Mouse (Mus musculus): ENCODE measurements around the gene Vsig8. TPM values are rescaled to one million over a fixed set of nuclear protein-coding genes. Genes with fewer than 3 reads are reported as not detected.

Gene Vsig8
- under 1 TPM; 0.39 to 0.56 TPM for total RNA-seq (2021)

DNA sequence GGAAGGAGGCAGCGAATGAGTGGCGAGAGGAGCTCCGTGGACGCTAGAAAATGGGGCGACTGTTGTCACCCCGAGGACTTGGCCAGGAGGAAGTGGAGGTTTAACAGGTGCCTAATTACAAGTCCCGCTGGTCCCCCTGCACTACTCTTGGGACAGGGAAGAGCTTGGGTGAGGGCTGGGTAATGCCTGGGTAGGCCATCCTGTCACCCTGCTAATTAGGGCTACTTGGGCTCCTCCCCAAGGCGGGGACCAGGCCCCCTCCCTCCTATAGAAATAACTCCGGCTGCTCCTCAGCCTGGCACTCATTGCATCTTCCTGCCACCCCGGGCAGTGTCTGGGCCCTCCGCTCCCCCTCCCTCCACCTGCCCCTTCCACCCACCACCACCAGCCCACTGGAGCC lies at the start of gene Vsig8:
Gene Vsig8 (plus strand): TSS at position 301 of the 400 bp plus-strand sequence.
- no peak for DNase-seq (ENCODE audit: extremely low spot score in 1 of 2, low spot score in 1 of 2)

DNA sequence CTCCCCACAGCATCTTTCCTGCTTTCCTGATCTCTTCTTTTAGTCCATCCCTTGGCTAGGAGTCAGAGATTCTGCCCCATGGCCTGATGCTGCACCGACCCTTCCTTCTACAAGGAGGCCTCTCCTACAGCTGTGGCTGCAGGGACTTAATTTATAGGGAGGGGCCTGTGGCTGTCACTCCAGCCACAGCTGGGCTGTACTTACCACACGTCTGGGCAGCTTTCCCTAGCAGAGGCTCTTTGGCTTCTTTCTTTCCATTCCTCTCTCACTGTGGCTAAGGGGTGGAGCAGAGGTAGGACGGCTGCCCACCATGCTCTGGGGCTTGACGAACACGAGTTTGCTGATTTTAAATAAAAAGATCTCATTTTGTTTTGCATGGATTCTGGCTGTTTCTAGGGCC lies 48.7 kb upstream of the Vsig8 start:
- no peak for DNase-seq (ENCODE audit: extremely low spot score in 1 of 2, low spot score in 1 of 2)

DNA sequence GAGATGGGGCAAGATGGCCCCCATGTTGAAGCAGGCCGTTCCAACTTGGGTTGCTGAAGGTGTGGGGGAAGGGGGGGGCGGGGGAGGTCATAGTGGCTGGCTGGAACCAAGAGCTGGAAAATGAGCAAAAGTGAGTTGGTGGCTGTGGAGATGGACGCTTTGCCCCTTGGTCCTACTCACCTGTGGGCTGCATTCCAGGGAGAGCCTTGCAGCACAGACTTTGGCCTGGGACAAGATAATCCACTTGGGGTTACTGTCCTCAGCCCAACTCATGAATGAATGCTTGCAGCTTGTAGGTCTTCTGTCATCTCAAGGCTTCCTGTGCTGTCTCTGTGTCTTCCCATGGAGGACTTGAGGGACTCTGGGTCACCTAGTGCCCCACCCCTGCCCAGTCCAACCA lies 48.0 kb upstream of the Vsig8 start:
- DNase-seq (ENCODE audit: extremely low spot score in 1 of 2, low spot score in 1 of 2), result no peak

DNA sequence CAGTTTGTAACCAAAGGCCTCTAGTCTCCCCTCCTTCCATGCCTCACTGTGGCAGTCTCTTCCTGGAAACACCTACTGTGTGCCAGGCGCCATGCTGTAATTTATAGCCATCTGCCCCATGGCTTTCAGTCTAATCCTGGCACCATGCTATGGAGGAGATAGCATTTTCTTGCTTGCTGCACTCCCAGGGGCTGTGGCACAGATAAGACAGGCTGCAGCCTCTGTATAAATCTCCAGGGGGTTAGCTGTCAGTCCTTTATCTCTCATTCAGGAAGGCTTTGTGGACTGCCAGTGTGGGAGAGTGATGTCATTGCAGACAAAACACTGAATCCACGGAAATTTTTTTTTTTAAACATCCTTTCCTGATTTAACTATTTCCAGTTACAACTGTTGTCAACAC lies 47.6 kb upstream of the Vsig8 start:
- DNase-seq (ENCODE audit: extremely low spot score in 1 of 2, low spot score in 1 of 2), result no peak

DNA sequence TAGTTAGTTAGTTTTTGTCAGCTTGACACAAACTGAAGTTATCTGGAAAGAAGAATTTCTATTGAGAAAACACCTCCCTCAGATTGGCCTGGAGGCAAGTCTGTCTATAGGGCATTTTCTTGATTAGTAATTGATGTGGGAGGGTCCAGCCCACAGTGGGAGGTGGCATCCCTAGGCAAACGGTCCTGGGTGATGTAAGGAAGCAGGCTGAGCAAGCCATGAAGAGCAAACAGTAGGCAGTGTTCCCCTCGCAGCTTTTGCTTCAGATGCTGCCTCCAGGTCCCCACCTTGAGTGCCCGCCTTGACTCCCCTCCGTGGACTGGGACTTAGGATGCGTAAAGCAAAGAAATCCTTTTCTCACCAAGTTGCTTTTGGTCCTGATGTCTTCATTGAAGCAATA lies 46.5 kb upstream of the Vsig8 start:
- no peak for DNase-seq (ENCODE audit: extremely low spot score in 1 of 2, low spot score in 1 of 2)

DNA sequence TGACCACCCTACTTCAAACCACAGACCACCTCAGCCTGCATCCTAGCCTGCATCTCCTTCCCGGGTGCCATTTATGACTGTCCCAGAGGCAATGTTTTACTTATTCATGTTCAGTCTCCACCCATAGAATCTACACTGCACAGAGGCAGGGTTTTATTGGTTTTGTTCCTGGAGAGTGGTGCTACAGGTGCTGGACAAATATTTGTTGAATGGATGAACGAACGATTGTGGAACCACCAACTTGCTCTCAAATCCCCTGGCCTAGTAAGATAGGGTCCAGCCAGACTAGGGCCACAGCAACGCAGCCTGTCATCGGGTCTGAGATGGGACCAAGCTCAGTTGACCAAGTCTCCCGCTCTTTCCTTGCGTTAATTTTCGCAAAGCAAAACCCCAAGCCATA lies 45.8 kb upstream of the Vsig8 start:
- DNase-seq (ENCODE audit: extremely low spot score in 1 of 2, low spot score in 1 of 2), result no peak

DNA sequence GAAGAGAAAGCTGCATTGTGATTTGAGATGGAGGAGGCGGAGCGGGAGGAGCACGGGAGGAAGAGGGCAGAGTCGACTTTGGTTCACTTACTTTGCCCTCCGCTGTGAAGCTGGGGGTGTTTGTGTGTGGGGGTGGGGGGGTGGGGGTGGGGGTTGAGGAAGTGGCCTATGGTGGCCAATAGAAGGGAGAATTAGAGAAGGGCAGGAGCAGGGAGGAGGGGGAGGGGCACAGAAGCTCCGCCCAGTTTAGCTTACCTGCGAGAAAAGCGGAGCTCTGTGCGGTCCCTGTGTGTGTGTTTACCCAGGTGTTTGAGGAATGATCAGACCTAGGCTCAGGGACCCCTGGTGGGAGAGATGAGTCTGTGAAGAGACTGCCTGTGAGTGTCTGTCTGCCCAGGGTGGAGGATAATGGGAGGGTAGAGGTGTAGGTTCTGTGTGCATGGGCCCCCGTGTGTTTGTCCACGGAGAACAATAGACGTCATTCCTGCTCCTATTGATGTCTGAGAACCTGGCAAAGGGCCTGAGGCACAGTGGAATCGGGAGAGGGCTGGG lies 45.2 kb upstream of the Vsig8 start:
- no peak for DNase-seq (ENCODE audit: extremely low spot score in 1 of 2, low spot score in 1 of 2)

DNA sequence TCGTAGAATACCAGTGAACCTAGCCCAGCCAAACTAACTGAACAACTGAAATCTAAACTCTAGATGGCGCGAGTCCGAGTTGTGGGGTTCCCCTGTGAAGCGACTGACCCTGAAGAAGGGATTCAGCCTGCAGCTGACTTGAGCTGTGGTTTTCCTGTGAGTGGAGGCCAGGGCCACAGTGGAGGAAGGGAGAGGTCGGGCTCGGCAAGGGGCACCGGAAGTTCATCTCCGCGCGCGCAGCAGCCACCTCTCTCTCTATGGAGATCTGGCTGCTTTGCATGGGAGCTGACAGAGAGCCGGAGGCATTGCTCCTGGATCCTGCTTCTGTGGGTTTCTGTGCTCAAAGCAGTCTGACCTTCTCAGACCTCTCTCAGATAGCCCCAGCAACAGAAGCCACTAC lies 42.8 kb upstream of the Vsig8 start:
- DNase-seq (ENCODE audit: extremely low spot score in 1 of 2, low spot score in 1 of 2), result no peak

DNA sequence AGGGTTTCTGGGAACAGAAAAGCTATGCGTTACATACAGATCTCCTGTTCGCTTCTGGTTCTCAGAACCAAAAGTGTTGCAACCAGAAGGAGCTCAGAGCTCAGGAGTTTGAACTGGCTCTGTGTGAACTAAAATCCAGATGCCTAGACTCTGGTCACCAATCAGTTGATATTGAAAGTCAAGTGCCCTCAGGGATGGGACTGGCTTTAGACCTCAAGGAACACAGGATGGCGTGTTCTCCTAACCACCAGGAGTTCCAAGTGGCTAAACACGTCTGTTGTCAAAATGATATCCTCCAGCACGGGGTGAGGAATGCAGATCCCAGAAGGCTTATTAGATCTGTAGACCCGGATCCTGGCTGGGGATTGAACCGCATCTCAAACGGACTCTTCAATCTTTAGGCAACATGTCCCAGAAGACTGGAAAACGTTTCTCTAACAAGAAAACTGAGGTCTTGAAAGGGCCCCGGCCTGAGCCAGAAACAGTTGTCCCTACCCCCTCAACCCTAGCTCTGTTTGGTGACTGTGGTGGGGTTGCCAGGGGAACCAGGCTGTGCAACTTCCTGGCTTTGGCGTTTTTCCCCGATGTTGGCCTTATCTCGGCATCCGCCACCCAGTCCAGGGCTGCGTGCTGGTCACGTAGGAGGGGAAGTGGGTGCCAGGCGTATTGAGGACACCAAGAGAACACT lies 42.1 kb upstream of the Vsig8 start:
- no peak for DNase-seq (ENCODE audit: extremely low spot score in 1 of 2, low spot score in 1 of 2)

DNA sequence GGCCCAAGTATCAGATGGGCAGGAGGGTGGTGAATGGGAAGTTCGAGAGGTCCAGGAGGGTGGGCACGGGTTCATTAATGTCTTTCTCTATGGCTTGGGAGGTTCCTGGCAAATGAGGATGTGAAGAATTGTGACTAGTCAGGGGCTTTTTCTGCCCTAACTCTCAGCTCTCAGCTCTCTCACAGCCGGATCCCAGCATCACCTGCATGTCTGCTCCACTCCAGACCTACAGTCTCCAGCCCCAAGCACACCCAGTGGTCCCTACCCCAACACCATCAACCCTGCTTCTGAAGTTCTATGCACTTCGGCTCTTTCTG lies 41.6 kb upstream of the Vsig8 start:
- DNase-seq (ENCODE audit: extremely low spot score in 1 of 2, low spot score in 1 of 2), result no peak

DNA sequence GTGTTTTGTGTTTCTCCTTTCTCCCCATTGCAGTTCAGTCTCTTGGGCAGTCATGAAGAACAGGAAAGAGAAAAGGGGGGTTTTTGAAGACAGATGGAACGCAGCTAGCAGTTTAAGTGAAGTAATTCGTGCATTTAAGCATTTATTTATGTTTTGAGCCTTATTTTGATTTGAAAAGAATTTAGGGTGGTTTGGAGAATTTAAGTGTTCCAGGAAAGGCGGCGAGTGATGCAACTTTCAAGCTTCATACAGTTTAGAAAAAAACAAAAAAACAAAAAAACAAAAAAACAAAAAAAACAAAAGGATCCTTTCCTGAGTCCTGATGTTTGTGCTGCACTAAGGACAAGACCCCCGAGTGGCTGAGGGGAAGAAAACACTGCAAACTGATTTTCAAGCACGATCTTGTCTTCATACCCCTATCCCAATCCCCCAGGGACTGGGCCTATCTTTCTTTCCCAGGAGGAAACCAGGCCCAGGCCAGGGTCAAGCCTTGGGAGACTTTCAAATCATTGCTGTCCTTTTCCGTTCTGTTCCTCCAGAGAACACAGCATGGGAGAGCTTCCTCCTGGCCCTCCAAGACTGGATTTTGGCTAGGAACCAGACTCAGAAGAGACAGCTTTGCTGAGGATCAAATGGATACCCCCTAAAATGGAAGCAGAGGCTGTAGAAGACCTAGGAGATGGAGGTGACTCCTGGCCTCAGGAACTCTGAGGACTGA lies 41.0 kb upstream of the Vsig8 start:
- DNase-seq (ENCODE audit: extremely low spot score in 1 of 2, low spot score in 1 of 2), result no peak

DNA sequence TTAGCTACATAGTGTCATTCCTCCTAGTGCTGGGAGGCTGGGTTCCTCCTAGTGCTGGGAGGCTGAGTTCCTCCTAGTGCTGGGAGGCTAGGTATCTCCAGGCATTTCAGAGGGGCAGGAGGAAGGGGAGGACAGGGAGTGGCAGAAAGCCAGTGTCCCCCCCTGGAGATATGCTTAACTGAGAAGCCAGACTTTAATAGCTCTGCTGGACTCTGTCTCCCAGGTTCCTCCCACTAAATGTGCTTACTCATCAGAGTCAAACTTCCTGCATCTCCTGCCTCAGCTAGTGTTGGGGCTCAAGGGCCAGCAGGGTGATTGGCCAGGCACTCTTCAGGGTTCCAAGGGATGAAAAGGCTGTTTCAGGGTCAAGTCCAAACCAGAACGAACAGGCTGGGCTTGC lies 40.3 kb upstream of the Vsig8 start:
- no peak for DNase-seq (ENCODE audit: extremely low spot score in 1 of 2, low spot score in 1 of 2)

DNA sequence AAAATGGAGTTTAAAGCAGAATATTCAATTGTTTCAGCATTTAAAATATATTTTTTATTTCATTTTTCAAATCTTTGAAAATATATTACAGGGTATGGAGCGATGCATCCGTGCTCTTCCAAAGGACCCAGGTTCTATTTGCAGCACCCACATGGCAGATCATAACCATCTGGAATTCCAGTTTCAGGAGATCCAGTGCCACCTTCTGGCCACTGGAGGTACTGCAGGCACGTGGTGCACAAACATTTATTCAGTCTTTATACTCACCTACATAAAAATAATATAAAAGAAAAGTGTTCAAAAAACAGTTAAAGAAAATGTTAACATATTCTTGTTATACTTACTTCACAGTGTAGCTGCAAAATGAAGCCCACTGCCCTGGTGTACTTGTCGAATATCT lies 37.7 kb upstream of the Vsig8 start:
- no peak for DNase-seq (ENCODE audit: extremely low spot score in 1 of 2, low spot score in 1 of 2)

DNA sequence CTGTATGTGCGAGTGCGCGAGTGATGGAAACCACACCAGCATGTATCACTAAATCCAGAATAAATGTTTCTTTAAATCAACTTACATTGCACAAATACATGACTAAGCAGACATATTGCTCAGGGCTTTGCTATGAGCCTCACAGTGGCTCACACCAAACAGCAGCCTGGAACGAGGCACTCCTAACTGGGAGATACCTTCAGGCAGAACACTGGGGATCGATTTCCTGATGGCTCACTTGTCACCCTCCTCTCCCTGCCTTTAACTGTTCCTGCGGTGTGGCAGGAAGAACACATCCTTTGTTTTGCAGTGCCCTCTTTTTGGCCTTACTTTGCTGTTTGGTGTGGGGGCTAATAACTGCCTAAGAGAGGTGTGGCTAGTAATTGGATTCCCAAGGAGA lies 36.1 kb upstream of the Vsig8 start:
- DNase-seq (ENCODE audit: extremely low spot score in 1 of 2, low spot score in 1 of 2), result no peak

DNA sequence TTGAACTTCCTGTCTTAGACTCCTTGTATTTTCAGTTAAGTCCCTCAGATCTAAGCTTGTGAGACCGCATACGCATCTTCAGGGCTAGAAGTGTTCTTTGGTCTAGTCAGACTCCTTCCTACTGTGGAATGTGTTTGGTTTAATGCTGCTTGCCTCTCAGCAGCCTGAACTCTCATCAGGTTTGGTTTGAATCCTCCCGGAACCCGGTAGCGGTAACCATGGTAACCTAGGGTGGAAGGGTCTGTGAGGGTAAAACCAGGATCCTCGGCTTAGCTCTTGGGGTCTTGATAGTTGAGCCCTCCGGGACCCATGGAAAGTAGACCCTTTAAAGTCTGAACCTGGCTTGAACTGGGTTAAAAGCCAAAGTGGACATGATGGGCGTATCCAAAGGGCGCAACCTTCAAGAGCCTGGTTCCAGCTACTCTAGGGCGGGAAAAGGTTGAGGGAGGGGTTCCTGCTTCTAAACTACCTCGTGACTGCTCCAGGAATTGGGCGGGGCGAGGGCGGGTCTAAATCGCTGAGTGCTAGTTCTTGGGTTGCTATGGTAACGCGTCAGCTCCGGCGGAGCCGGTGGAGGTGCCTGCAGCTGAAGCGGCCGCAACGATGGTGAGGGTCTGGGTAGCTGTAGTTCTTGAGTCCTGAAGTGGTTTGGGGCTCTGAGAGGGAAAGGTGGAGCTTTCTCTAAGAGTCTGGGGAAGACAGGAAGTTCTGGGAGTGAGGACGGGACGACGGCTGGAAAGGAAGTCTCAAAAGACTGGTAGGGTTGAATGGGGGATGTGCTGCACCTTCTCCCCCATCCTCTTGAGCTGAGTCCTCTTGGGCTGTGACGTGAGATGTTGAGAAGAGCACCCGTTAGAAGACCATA lies 34.9 kb upstream of the Vsig8 start, which contains the start of gene Cfap45:
Gene Cfap45 (plus strand): TSS at position 226 of the 865 bp plus-strand sequence.
- peak; percentile 48 to 54 for DNase-seq (ENCODE audit: extremely low spot score in 1 of 2, low spot score in 1 of 2)

DNA sequence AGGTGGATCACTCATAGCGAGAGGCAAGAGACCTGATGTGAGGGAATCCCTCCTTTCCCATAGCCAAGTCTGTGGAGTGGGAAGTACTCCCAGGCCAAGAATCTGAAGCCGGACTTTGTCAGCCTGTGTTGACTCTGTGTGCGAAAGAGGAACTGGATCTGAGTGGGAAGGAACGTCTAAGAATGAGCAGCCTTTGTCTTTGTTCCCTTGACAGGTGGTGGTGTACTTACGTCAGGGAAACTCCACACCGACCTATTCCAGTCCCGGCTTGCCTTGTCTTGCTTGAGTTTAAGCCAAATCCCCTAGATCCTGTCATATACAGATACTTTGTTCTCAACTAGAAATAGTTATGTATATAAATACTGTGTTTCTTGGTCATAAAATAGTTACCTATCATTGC lies 33.2 kb upstream of the Vsig8 start:
- no peak for DNase-seq (ENCODE audit: extremely low spot score in 1 of 2, low spot score in 1 of 2)

DNA sequence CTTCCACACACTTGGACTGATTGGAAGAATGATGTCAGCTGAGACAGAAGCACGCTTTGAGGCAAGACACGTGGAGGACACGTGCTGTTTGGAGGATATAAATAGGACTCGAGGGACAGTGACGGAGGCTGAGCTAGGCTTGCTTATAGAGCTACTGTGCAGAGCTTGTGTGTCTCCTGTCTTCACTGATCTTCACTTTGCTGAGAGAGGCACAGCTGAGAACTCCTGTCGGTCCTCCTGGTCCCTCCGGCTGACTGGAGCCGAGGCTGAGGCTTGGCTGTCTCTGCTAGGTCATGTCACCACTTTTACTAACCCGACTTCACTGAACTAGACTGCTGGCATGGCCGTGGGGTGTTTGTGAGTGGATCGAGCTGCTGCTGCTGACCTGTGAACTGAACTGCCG lies 32.0 kb upstream of the Vsig8 start:
- no peak for DNase-seq (ENCODE audit: extremely low spot score in 1 of 2, low spot score in 1 of 2)

DNA sequence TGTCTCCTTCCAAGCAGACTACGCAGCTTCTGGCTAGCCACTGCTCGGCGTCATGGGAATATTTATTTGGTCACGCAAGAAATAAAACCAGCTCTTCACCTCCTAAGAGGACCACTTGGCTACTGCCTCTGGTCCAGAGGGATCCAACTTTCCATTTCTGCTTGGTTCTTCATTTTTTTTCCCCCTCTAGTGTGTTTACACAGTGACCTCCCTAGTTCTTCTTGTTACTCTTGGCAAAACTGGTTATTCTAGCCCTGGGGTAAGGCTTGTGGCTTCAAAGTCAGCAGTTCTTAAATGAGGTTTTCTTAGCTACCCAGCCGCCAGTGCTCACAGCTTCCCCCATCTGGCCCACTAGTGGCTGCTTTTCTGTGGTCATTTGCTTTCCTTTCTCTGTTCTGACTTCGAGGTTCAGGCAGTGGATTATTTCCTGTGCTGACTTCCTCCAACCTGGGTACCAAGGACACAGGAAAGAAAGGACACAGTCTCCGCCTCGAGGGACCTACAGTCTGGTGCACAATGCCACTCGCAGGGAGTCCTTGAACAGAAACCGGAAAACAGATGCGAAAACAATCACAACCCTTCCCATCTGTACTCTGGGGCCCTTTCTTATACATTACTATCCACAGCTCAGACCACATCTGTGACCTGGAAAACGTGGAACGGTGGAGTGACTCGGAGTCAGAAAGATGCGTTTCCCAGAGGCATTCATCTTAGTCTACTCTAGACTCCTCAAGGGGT lies 30.5 kb upstream of the Vsig8 start:
- no peak for DNase-seq (ENCODE audit: extremely low spot score in 1 of 2, low spot score in 1 of 2)

DNA sequence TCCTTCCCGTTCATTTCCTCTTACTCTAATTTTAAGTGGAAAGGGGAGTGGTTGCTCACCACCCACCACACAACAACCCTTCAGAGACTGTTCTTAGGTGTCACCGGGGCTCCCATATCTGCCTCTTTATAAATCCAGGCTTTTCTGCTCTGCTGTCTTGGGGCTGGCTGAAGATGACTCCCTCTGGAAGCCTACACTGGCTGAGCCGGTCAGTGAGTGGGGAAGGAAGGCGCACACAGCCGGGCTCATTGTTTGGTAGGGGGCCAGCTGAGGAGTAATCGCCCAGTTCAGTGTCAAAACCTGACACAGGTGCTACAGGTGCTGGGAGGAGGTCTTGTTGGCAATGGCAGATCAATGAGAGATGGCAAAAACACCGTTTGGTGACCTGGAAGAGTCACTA lies 29.8 kb upstream of the Vsig8 start:
- DNase-seq (ENCODE audit: extremely low spot score in 1 of 2, low spot score in 1 of 2), result no peak

DNA sequence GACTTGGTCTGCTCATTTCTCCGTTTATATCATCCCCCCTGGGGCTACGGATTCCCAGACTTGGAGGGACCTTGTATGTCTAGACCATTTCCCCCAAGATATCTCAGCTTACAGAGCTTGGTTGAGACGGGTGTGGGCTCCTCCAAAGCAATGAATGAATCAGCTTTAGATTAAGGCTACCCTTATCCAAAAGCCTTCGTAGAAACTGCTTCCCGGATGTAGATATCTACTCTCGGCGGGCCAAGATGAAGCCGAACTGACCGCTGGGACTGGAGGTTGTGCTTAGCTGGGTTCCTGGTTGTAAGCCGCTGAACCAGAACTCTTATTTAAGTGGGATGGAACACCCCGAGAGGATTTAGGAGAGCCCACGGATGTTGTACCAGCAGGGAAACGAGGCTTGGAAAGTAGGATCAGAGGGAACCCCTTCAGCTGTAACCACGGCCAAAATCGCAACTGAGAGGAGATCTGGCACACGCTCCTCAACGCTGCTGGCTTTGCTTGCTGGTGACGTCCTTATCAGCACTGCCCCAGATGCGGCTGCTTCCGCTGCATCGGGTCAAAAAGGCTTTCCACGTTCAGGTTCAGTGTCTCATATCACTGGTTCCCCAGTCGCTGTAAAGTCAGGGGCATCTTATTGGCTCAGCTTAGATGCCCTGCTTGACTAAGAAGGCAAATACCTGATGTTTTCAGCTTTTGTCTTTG lies 29.2 kb upstream of the Vsig8 start:
- DNase-seq (ENCODE audit: extremely low spot score in 1 of 2, low spot score in 1 of 2), result no peak
